Mouse (Mus musculus) liver, embryonic 15.5 days (tissue): ENCODE measurements around the gene Miip. TPM values are rescaled to one million over a fixed set of nuclear protein-coding genes. Genes with fewer than 3 reads are reported as not detected.

Experiments
- ATAC-seq: fragments of 200-750 bp; cut with Nextera tagmentation; 2 replicates; pipeline ENCODE4 v1.8.0; 2017; ENCODE audit warnings: moderate number of reproducible peaks, mild to moderate bottlenecking, moderate library complexity; ENCODE audit not compliant: insufficient read depth
- H3K27ac ChIP-seq: fragments of 300-500 bp; sonication (generic); replicated peaks from 2 replicates; pipeline ENCODE4 v1.5.1; 2015; ENCODE audit warnings: mild to moderate bottlenecking, inconsistent platforms
- H3K27me3 ChIP-seq: fragments of 300-500 bp; sonication (generic); 2 replicates; pipeline ENCODE4 v1.6.1; 2015; ENCODE audit warnings: mild to moderate bottlenecking, inconsistent platforms
- H3K36me3 ChIP-seq: fragments of 300-500 bp; sonication (generic); replicated peaks from 2 replicates; pipeline ENCODE4 v1.6.1; 2015; ENCODE audit warnings: moderate library complexity, mild to moderate bottlenecking, inconsistent platforms
- H3K4me1 ChIP-seq: fragments of 300-500 bp; sonication (generic); replicated peaks from 2 replicates; pipeline ENCODE4 v1.6.1; 2015; ENCODE audit warnings: inconsistent platforms
- H3K4me2 ChIP-seq: fragments of 300-500 bp; sonication (generic); 2 replicates; pipeline ENCODE4 v1.6.1; 2015; ENCODE audit warnings: moderate library complexity, mild to moderate bottlenecking, inconsistent platforms
- H3K4me3 ChIP-seq: fragments of 300-500 bp; sonication (generic); replicated peaks from 2 replicates; pipeline ENCODE4 v1.5.1; 2015; ENCODE audit warnings: mild to moderate bottlenecking, inconsistent platforms
- H3K9ac ChIP-seq: fragments of 300-500 bp; sonication (generic); 2 replicates; pipeline ENCODE4 v1.6.1; 2015; ENCODE audit warnings: moderate library complexity, mild to moderate bottlenecking, inconsistent platforms
- H3K9me3 ChIP-seq: fragments of 300-500 bp; sonication (generic); replicated peaks from 2 replicates; pipeline ENCODE4 v1.6.1; 2016; ENCODE audit warnings: inconsistent platforms
- WGBS: fragments of 180-500 bp; shearing (Covaris S2); methylation state at CpG from one replicate; pipeline ENCODE4 v1.1.7; 2015; ENCODE audit warnings: mixed read lengths; ENCODE audit not compliant: insufficient replicate concordance; 5-methylcytosine and 5-hydroxymethylcytosine counted together
- polyA plus RNA-seq: library from polyadenylated mRNA; unstranded; fragments of >200 nt; fragmentation: Nextera tagmentation; extraction: Ambion mirVana; gene quantifications from 2 replicates; pipeline ENCODE4 v1.2.1, GENCODE M21; 2015

Miip gene
- polyA plus RNA-seq, 1 experiment from 2014 or later: 29.3 TPM

DNA sequence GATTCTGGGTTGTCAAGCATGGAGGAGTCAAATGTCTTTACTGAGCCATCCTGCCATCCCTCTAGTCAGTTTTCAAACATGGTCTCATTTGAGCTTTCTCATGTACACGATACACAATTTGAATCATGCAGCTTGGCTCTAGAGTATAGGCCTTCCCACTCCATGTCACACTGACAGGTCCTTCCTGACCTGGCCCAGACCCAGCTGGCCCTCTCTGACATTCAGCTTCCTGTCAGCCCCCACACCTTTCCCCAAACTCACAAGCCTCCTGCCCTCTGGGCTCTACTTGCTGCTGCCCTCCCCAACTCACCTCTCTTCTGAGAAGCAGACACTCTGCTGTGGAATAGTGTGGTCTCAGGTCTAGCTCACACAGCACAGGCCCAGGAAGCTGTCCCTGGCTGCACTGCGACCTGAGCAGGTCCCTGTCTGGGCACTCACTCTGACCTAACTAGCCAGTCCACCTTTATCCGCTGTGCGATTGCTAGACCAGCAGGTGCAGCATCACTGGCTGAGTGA, 27.3 kb upstream of the Miip start:
- Histone ChIP-seq H3K4me3 (no peak overlapping the region), H3K9me3 (no peaks in the 10 kb centered on the region), H3K4me2 (no peak overlapping the region), H3K9ac (no peak overlapping the region), H3K4me1 (no peaks in the 10 kb centered on the region), H3K27ac (no peak overlapping the region), H3K27me3 (no peaks in the 10 kb centered on the region), H3K36me3 (peaks cover 90% of the 10 kb centered on the region)
- no peak for ATAC-seq
- 78% methylated on average over 4 of the region's 4 CpGs for WGBS

DNA sequence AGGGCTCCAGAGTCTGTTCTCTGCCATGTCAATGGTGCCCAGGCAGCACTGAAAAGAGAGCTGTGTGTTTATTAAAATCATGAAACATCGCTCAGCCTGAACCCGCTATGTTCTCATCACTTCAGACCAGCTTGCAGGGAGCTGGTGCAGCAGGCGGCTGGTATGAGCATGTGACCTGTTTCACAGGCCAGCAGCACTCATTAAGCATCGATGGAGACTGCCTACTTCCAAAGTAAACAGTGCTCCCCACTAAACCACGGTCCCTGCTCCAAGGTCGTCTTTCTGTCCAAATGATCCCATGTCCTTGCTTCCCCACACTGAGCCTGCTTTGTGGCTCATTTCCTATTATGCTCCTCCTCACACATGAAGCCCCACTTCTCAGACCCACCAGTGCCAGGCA, 21.7 kb upstream of the Miip start:
- no peak overlapping the region for H3K9ac ChIP-seq
- 79% methylated on average over 6 of the region's 6 CpGs for WGBS
- H3K4me1 ChIP-seq: no peaks in the 10 kb centered on the region
- H3K9me3 ChIP-seq: no peaks in the 10 kb centered on the region
- peaks cover 85% of the 10 kb centered on the region for H3K36me3 ChIP-seq
- no peak overlapping the region for H3K4me3 ChIP-seq
- no peak overlapping the region for H3K4me2 ChIP-seq
- ATAC-seq: no peak
- H3K27ac ChIP-seq: no peak overlapping the region
- no peaks in the 10 kb centered on the region for H3K27me3 ChIP-seq

DNA sequence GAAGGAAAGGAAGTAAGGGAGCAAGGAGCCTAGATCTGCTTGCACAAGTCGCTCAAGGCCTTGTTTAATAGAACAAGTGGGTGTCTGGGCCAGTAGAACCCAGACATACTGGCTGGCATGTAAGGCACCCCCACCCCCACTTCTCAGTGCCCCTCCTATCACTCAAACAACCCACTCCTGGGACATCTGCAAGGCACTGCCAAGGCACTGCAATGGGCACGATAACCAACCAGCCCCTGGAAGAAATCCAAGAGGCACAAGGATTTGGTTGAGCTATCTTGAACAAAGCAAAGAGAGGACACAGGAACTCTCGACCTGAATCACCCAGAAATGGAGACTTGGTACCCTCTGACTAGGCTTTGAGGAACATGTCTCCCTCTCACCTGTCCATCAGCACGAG, 19.6 kb upstream of the Miip start:
- no peak overlapping the region for H3K27ac ChIP-seq
- no peaks in the 10 kb centered on the region for H3K4me1 ChIP-seq
- H3K36me3 ChIP-seq: peaks cover 89% of the 10 kb centered on the region
- H3K9me3 ChIP-seq: no peaks in the 10 kb centered on the region
- H3K4me2 ChIP-seq: no peak overlapping the region
- H3K9ac ChIP-seq: no peak overlapping the region
- WGBS: 63% methylated on average over 4 of the region's 4 CpGs
- no peaks in the 10 kb centered on the region for H3K27me3 ChIP-seq
- no peak for ATAC-seq
- H3K4me3 ChIP-seq: no peak overlapping the region

DNA sequence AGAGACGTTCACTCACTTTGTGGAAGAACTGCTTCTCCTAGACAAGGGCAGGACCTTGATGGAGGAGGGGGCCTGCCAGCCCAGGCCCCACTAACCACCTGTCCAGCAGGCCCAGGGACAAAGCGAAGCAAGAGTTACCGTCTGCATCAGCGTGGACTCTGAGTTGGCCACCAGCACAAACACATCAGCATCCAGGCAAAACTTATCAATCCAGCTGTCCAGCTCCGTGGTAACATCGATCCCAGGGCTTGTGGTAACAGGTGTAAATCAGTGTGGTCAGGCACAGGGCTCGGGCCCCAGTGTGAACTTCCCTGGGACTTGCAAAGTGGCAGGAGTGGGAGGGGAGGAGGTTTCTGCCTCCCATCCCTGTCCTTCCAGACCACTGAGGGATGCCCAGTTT, 18.7 kb upstream of the Miip start:
- H3K4me3 ChIP-seq: no peak overlapping the region
- H3K27me3 ChIP-seq: no peaks in the 10 kb centered on the region
- H3K4me1 ChIP-seq: no peaks in the 10 kb centered on the region
- H3K9me3 ChIP-seq: no peaks in the 10 kb centered on the region
- H3K9ac ChIP-seq: no peak overlapping the region
- WGBS: 81% methylated on average over 7 of the region's 7 CpGs
- no peak overlapping the region for H3K4me2 ChIP-seq
- H3K36me3 ChIP-seq: peaks cover 91% of the 10 kb centered on the region
- H3K27ac ChIP-seq: no peak overlapping the region
- no peak for ATAC-seq

DNA sequence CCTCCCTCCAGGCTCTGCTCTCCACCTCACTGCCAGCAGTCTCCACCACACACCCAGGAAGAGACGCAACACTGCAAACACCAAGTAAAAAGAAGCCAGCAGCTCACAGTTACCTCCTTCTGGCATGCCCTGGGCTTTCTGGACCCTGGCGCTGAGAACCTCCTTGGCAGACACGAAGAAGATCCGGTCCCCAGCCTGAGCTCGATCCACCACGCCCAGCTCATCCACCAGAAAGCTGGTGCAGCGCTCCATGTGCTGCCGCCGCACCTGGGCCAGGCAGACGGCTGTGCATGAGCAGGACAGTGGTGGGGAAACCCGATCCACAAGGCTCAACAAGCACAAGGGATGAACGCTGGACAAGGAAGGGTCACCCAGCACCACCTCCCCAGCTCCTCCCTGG, 17.5 kb upstream of the Miip start:
- peaks cover 92% of the 10 kb centered on the region for H3K36me3 ChIP-seq
- no peak overlapping the region for H3K4me2 ChIP-seq
- no peaks in the 10 kb centered on the region for H3K27me3 ChIP-seq
- no peaks in the 10 kb centered on the region for H3K9me3 ChIP-seq
- no peak overlapping the region for H3K4me3 ChIP-seq
- H3K4me1 ChIP-seq: no peaks in the 10 kb centered on the region
- no peak for ATAC-seq
- H3K9ac ChIP-seq: no peak overlapping the region
- WGBS: 90% methylated on average over 12 of the region's 12 CpGs
- H3K27ac ChIP-seq: no peak overlapping the region

DNA sequence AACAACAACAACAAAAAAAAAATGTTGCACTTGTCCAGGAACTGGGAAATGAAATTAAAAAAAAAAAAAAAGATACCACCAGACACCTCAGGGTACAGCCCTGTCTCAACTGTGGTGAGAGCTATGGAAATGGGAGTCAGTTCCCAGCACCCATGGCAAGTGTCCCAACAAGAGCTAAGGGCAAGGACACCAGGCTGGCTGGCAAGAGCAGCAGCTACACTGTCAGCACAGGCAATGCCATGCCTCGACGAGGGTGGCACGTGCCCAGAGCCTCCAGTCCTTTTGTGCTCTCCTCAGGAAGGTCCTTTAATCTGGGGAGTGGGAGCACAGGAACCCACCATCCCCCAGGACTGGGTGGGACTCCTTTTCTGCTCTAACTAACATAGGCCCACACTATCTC, 15.5 kb upstream of the Miip start:
- Histone ChIP-seq H3K27ac (no peak overlapping the region), H3K4me3 (no peak overlapping the region), H3K27me3 (no peaks in the 10 kb centered on the region), H3K9me3 (no peaks in the 10 kb centered on the region), H3K4me1 (no peaks in the 10 kb centered on the region), H3K4me2 (no peak overlapping the region), H3K36me3 (peaks cover 94% of the 10 kb centered on the region), H3K9ac (no peak overlapping the region)
- ATAC-seq: no peak
- 83% methylated on average over 3 of the region's 3 CpGs for WGBS

DNA sequence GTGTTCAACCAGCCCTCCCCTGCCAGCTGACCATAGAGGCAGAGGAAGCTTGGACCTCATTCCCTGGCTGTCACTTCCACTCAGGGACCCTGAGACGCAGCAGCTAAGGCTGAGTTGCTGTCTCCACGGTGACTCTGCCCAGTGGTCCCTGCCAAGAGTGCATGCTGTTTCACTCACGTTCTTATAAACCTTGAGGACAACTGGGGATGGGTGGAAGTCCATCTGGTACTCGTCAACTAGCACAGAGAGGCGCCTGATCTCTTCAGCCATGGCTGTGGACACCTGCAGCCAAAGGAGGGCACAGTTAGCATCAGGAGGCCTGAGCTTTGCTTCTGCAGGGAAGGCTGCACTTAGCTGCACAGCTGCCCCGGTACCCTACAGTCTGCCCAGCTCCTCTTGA, 14.4 kb upstream of the Miip start:
- H3K4me3 ChIP-seq: no peak overlapping the region
- H3K27me3 ChIP-seq: no peaks in the 10 kb centered on the region
- no peak overlapping the region for H3K4me2 ChIP-seq
- H3K9me3 ChIP-seq: no peaks in the 10 kb centered on the region
- H3K9ac ChIP-seq: no peak overlapping the region
- peaks cover 93% of the 10 kb centered on the region for H3K36me3 ChIP-seq
- WGBS: 78% methylated on average over 6 of the region's 6 CpGs
- ATAC-seq: no peak
- no peaks in the 10 kb centered on the region for H3K4me1 ChIP-seq
- H3K27ac ChIP-seq: no peak overlapping the region

DNA sequence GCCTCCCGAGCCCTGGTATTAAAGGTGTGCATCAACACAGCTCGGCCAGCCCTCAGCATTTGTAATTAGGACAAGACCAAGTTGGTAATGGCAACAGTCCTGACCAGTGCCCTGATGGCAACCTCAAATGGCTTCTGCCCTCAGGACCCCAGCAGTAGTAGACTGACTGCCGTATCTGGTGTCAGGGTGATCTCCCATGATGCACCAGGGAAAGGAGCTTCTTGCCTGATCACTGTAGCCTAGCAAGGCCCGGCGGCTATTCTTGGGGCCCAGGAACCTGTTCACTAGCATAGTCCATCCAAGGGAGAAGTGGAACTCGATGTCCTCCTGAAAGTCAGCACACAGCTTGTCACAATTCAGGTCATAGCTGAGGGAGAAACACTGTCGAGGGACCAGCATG, 13.2 kb upstream of the Miip start:
- WGBS: 77% methylated on average over 7 of the region's 7 CpGs
- Histone ChIP-seq H3K36me3 (peaks cover 84% of the 10 kb centered on the region), H3K4me2 (no peak overlapping the region), H3K9me3 (no peaks in the 10 kb centered on the region), H3K27me3 (no peaks in the 10 kb centered on the region), H3K4me3 (no peak overlapping the region), H3K9ac (no peak overlapping the region), H3K4me1 (no peaks in the 10 kb centered on the region), H3K27ac (no peak overlapping the region)
- no peak for ATAC-seq

DNA sequence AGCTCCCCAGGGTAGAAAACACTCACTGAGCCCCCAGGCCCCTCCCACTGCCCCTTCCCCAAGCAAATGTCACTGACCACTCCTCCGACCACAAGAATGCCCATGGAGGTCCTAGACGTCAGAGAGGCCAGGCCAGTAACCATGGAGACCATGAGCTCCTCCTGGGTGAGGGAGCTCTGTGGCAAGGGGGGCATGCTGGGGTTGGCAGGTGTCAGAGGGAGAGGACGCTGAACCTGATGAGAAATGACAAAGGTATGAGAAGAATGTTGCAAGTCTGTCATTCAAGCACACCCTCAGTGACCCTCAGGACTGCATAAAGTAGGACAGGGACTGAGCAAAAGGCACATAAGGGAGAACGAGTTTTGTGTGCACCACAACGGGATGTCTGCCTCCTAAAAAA, 11.2 kb upstream of the Miip start:
- no peak for ATAC-seq
- 69% methylated on average over 5 of the region's 5 CpGs for WGBS

DNA sequence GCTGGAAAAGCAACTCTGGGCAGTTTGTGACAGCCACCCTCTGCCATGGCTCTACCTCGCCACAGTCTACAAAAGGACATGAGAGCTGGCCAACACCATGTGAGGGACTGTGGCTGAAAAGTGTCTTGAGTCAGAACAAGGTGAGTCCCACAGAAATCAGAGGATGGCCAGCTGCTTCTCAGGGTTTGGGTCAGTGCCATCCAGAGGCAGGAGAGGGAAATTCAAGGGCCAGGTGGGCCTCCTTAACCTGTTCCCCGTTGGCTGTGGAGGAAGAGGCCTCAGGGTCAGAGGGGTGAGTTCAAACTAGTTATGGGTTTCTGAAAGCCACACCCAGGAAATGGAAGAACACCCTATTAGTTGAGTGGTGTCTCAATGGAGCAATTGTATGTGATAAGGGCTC, 10.8 kb upstream of the Miip start:
- WGBS: 55% methylated on average over 2 of the region's 2 CpGs
- Histone ChIP-seq H3K4me1 (peaks cover 10% of the 10 kb centered on the region), H3K27ac (no peak overlapping the region), H3K36me3 (peaks cover 87% of the 10 kb centered on the region), H3K27me3 (no peaks in the 10 kb centered on the region), H3K9ac (no peak overlapping the region), H3K4me2 (no peak overlapping the region), H3K9me3 (no peaks in the 10 kb centered on the region), H3K4me3 (no peak overlapping the region)
- no peak for ATAC-seq

More for the DNA sequence above, 11.2 kb upstream of the Miip start:
- Histone ChIP-seq H3K9ac (no peak overlapping the region), H3K4me3 (no peak overlapping the region), H3K27me3 (no peaks in the 10 kb centered on the region), H3K9me3 (no peaks in the 10 kb centered on the region), H3K4me1 (peaks cover 10% of the 10 kb centered on the region), H3K36me3 (peaks cover 85% of the 10 kb centered on the region), H3K27ac (no peak overlapping the region), H3K4me2 (no peak overlapping the region)

DNA sequence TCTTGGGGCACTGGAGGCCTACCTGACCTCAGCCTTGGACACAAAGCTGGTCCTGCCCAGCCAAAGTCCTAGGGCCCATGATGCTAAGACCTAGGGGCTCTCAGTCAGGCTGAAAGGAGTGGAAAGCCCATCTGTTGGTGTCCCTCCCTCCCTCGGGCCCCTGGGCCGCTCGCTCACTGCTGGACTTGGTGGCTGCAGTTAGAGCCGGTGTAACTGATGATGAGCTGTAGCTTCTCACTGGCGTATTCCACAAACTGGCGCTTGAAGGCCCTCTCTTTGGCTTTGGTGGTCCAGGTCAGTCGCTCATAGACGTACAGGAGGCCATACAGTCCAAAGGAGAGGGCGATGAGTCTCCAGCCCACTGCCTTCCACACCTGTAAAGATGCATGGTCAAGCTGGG, 9.9 kb upstream of the Miip start:
- ATAC-seq: no peak
- Histone ChIP-seq H3K4me3 (no peak overlapping the region), H3K4me1 (peaks cover 10% of the 10 kb centered on the region), H3K27me3 (no peaks in the 10 kb centered on the region), H3K4me2 (no peak overlapping the region), H3K9ac (no peak overlapping the region), H3K27ac (no peak overlapping the region), H3K36me3 (peaks cover 87% of the 10 kb centered on the region), H3K9me3 (no peaks in the 10 kb centered on the region)
- 84% methylated on average over 9 of the region's 9 CpGs for WGBS

DNA sequence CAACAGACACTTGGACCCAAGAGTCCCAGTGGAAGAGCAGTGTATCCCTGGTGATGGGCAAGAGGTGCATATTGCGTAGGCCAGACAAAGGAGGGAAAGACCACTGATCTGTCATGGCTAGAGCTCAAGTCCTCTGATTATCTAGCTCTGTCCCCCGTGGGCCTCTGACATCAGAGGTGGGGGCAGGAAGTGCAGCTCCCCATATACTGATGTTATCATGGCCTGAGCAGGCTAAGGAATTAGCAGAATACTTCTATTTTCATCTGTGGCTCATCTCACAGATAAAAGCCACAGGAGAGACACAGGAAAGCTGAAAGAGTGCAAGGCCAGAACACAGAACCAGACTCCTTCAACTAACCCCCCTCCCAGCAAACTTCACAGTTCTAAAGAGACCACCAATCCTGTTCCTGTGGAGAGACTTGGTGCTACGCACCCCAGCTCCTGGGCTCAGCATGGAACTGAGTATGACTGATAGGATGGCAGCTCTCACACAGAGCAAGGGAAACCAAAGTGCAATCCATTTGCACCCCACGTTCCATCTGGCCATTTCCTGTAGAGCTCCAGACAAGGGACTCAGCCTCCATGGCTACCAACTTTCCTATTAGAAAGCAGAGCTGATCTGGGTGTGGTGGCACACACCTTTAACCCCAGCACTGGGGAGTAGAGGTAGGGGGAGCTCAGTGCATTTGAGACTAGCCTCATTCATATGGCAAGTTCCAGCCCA, 7.4 kb upstream of the Miip start:
- H3K4me2 ChIP-seq: no peak overlapping the region
- H3K27ac ChIP-seq: no peak overlapping the region
- H3K36me3 ChIP-seq: peaks cover 82% of the 10 kb centered on the region
- no peaks in the 10 kb centered on the region for H3K9me3 ChIP-seq
- H3K4me1 ChIP-seq: peaks cover 13% of the 10 kb centered on the region
- H3K27me3 ChIP-seq: no peaks in the 10 kb centered on the region
- no peak overlapping the region for H3K9ac ChIP-seq
- WGBS: 49% methylated on average over 4 of the region's 4 CpGs
- ATAC-seq: no peak
- H3K4me3 ChIP-seq: no peak overlapping the region
